Mouse (Mus musculus): ENCODE results near the gene Krt17. TPM values are rescaled to one million over a fixed set of nuclear protein-coding genes. Genes with fewer than 3 reads are reported as not detected.
A peak's percentile ranks its signal among the peaks of the same experiment; 100 is the strongest.

Krt17 gene
- polyA plus RNA-seq, 1 experiment from 2014 or later = 0.67 TPM

DNA sequence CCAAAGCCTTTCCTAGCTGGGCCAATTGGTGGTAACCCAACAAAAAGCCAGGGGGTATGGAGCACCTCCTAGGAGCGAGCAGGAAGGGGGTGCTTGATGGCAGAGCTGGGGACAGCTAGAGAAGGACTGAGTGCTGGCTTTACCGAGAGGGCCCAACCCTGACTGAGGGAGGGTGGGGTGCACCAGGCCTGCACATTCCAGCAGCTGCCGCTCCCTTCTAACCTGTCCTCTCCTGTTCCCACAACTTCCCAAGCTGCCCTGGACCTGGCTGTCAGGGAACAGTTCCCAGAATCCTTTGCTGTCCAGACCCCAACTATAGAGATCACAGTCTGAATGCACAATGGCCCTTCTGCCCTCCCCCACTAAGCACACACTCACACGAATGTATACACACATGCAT, 24.2 kb upstream of the Krt17 start:
- no peak for DNase-seq (ENCODE audit: low spot score)
- no peaks in the 10 kb centered on the region for H3K9me3 ChIP-seq
- WGBS = 80% methylated on average over 4 of the region's 4 CpGs
- H3K4me1 ChIP-seq = peaks cover 24% of the 10 kb centered on the region
- H3K36me3 ChIP-seq (replicated peaks) = no peaks in the 10 kb centered on the region
- H3K27ac ChIP-seq (replicated peaks) = no peak overlapping the region; the same call in 1 of the 2 replicates
- no peak overlapping the region for H3K4me3 ChIP-seq
- no peaks in the 10 kb centered on the region; the same call in 1 of the 2 replicates for H3K27me3 ChIP-seq (replicated peaks; ENCODE audit: low read depth, poor library complexity, severe bottlenecking)

DNA sequence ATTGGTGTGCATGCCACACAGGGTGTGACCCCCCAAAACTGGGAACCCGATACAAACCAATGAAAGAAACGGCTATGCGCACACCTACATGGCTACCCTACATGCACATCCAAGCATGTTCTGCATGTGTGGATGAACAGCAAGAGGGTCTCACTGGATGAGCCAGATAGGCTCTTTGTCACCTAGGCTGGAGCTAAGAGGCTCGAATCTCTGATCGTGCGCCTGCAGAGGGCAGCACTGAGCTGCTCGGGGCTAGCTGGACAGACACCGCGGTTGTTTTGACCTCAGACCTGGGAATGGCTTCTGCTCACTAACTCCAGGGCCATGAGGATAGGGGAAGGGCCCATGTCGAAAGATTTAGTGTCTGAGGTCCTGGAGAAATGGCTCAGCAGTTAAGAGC, 21.7 kb upstream of the Krt17 start:
- no peaks in the 10 kb centered on the region for H3K27me3 ChIP-seq (replicated peaks; ENCODE audit: low read depth, poor library complexity, severe bottlenecking)
- DNase-seq (ENCODE audit: low spot score) = peak; percentile 83
- no peak overlapping the region for H3K4me3 ChIP-seq
- H3K27ac ChIP-seq (replicated peaks) = peak overlapping the region; percentile 24; the same call in 1 of the 2 replicates
- WGBS = 22% methylated on average over 10 of the region's 10 CpGs
- no peaks in the 10 kb centered on the region for H3K9me3 ChIP-seq
- peaks cover 17% of the 10 kb centered on the region; the same call in 1 of the 2 replicates for H3K4me1 ChIP-seq
- H3K36me3 ChIP-seq (replicated peaks) = no peaks in the 10 kb centered on the region

DNA sequence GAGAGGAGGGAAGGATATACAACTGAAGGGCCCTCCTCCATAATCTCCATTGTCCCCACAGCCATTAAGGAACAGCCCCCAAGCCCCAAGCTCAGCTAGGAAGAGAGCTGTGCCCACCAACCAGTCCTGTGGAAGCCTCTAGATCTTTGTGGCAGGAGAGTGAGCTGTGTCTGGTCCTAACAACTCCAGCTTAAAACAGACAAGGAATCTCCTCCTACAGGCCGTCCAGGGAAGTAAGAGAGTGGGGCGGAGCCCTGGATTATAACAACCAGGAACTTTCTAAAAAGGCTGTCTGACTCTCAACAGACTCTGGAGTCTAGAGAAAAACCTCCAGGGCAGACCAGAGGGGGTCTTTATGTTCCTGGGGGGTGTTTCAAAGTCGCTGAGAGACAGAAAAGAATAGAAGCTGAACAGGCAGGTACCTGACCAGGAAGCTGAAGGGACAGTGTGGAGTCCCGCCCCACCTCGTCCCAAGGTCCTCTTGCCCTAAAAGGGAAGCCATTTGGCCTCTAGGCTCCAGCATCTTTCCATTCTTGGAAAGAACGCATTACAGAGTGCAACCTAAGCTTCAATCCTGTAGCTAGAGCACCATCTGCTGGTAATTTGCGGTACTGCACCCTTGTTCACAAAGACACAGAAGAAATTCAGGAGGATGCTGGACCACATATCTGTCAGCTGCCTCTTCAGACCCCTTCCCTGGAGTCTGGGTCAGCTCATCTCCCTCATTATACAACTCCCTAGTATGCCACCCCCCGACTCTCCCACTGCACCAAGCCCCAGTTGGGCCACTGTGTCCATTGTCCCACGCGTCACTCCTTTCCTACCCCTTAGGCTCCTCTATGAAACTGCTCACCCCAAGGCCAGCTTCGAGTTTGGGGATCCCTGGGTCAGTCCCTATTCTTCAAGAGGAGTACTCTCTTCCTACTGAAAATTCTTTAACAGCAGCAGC, 21.0 kb upstream of the Krt17 start:
- Histone ChIP-seq H3K4me3 (no peak overlapping the region), H3K27ac (replicated peaks) (peak overlapping the region; percentile 24; the same call in 1 of the 2 replicates), H3K27me3 (replicated peaks; ENCODE audit: low read depth, poor library complexity, severe bottlenecking) (no peaks in the 10 kb centered on the region), H3K36me3 (replicated peaks) (no peaks in the 10 kb centered on the region), H3K4me1 (peaks cover 14% of the 10 kb centered on the region; the same call in 1 of the 2 replicates), H3K9me3 (no peaks in the 10 kb centered on the region)
- WGBS = 23% methylated on average over 11 of the region's 11 CpGs
- DNase-seq (ENCODE audit: low spot score) = peak; percentile 87

DNA sequence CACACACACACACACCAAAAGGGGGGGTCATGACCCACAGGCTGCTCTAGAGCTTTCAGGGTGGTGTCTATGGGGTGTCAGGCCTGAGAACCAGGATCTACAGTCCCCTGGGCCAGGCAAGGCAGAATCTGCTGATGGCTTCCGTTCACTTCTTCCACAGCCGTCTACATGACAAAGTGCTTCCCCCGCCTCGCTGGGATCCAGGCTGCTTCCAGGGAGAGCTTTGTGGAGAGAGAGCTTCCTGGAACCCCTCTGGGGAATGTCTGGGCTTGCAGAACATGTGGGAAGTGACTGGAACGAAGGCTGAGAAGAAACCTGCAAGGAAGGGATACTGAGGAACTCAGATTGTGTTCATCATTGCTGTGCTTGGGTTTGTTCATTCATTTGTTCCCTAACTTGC, 17.9 kb upstream of the Krt17 start:
- DNase-seq (ENCODE audit: low spot score) = no peak
- Histone ChIP-seq H3K9me3 (no peaks in the 10 kb centered on the region), H3K4me3 (no peak overlapping the region), H3K27ac (replicated peaks) (no peak overlapping the region), H3K36me3 (replicated peaks) (no peaks in the 10 kb centered on the region), H3K4me1 (peaks cover 11% of the 10 kb centered on the region; the same call in 1 of the 2 replicates), H3K27me3 (replicated peaks; ENCODE audit: low read depth, poor library complexity, severe bottlenecking) (no peaks in the 10 kb centered on the region)
- 73% methylated on average over 5 of the region's 5 CpGs for WGBS

DNA sequence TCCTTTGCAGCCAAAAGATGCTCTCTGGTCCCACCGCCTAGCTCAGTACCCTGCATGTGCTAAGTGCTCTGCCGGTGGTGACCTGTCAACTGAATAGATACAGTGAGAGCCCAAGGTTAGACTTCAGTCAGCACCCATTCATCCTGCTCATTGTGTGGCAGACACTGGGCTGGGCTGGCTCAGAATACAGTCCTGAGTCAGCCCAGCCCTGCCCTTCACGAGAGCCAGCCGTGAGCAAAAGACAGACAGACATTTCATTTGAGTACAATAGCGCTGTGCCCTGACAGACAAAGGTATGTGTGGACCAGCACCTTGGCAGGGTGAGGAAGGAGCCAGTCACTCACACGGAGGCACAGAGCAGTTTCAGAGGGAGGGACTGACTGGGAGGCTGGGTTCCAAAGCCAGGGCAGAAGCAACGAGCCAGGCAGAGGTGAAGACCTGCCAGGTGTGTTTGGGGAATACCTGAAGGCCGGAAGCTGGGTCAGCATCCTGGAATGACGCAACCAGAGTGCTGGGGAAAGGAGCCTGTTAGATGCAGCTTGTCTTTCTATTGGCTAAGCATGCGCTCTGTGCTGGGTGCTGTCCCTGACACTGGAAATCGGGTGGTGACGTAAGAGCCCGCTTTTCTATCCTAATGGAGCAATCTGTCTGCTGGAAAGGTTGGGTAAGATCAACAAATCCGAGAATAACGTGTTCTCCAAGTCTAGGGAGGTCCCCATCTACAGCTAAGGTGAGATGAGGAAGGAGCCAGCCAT, 17.1 kb upstream of the Krt17 start:
- Histone ChIP-seq H3K27me3 (replicated peaks; ENCODE audit: low read depth, poor library complexity, severe bottlenecking) (no peaks in the 10 kb centered on the region), H3K4me3 (no peak overlapping the region), H3K36me3 (replicated peaks) (no peaks in the 10 kb centered on the region), H3K9me3 (no peaks in the 10 kb centered on the region), H3K27ac (replicated peaks) (no peak overlapping the region), H3K4me1 (peaks cover 8% of the 10 kb centered on the region; the same call in 1 of the 2 replicates)
- DNase-seq (ENCODE audit: low spot score) = no peak
- WGBS = 76% methylated on average over 15 of the region's 15 CpGs

DNA sequence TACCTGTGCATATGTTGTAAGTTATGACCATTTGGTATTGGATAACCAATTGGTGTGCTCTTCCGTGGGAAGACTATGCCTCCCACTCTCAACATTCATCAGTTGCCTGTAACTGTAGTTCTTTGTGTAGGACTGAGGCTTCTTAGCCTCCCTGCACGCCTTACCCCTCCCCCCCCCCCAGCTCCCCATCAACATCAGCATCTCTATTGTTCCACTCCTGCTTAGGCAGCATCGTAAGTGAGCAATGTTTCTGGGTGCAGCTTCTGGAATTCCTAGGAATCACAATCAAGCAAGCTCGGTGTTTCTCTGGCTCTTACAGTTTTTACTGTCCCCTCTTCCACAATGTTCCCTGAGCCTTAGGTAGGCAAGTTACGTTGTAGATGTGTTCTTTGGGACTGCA, 14.6 kb upstream of the Krt17 start:
- no peak overlapping the region for H3K27ac ChIP-seq (replicated peaks)
- 42% methylated on average over 5 of the region's 5 CpGs for WGBS
- no peaks in the 10 kb centered on the region for H3K36me3 ChIP-seq (replicated peaks)
- no peaks in the 10 kb centered on the region for H3K4me1 ChIP-seq
- H3K27me3 ChIP-seq (replicated peaks; ENCODE audit: low read depth, poor library complexity, severe bottlenecking) = 0 out of 2 replicates have a peak, but pooled peaks cover 3% of the 10 kb centered on the region
- no peak for DNase-seq (ENCODE audit: low spot score)
- H3K4me3 ChIP-seq = no peak overlapping the region
- no peaks in the 10 kb centered on the region for H3K9me3 ChIP-seq

DNA sequence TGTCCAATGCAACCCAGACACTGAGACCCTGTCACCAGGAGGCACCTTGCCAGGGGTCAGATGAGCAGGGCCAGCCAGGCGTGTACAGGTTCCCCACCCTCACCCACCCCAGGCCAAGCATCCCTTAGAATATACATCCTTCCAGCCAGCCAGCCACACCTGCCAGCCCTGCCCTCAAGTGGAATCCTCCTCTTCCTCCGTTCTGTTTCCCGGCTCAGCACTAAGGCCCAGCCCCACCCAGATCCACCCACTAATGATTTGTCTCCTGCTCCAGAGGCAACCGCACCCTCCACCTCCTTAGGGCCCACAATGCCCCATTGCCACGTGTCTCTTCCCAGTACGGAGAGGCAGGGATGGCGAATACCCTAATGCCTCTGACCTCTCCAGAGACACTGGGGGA, 13.9 kb upstream of the Krt17 start:
- no peak overlapping the region for H3K4me3 ChIP-seq
- no peak for DNase-seq (ENCODE audit: low spot score)
- no peaks in the 10 kb centered on the region for H3K9me3 ChIP-seq
- no peaks in the 10 kb centered on the region; the same call in 1 of the 2 replicates for H3K4me1 ChIP-seq
- 70% methylated on average over 7 of the region's 7 CpGs for WGBS
- H3K27ac ChIP-seq (replicated peaks) = no peak overlapping the region
- no peaks in the 10 kb centered on the region for H3K36me3 ChIP-seq (replicated peaks)
- 0 out of 2 replicates have a peak, but pooled peaks cover 3% of the 10 kb centered on the region for H3K27me3 ChIP-seq (replicated peaks; ENCODE audit: low read depth, poor library complexity, severe bottlenecking)

DNA sequence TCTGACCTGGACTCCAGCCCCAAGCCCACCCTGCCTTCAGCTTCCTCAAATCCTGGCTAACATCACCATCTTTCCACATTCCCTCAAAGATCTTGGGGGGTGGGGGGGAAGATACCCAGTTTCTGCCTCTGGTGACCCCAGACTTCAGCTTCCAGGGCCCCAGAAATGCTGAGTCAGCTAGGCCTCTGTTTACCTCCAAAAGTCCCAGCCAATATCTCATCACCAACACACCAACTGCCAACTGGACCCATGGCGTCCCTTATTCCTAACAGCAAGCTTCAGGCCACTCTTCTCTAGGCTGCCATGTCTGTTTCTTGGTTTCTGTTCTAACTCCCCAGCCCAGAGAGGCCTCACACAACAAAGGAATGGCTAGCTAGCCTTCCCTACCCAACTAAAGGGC, 11.0 kb upstream of the Krt17 start:
- no peaks in the 10 kb centered on the region for H3K36me3 ChIP-seq (replicated peaks)
- no peak overlapping the region for H3K4me3 ChIP-seq
- WGBS = 79% methylated on average over 1 of the region's 1 CpGs
- no peaks in the 10 kb centered on the region for H3K9me3 ChIP-seq
- peaks cover 3% of the 10 kb centered on the region; the same call in 1 of the 2 replicates for H3K27me3 ChIP-seq (replicated peaks; ENCODE audit: low read depth, poor library complexity, severe bottlenecking)
- no peaks in the 10 kb centered on the region; the same call in 1 of the 2 replicates for H3K4me1 ChIP-seq
- H3K27ac ChIP-seq (replicated peaks) = no peak overlapping the region
- no peak for DNase-seq (ENCODE audit: low spot score)

DNA sequence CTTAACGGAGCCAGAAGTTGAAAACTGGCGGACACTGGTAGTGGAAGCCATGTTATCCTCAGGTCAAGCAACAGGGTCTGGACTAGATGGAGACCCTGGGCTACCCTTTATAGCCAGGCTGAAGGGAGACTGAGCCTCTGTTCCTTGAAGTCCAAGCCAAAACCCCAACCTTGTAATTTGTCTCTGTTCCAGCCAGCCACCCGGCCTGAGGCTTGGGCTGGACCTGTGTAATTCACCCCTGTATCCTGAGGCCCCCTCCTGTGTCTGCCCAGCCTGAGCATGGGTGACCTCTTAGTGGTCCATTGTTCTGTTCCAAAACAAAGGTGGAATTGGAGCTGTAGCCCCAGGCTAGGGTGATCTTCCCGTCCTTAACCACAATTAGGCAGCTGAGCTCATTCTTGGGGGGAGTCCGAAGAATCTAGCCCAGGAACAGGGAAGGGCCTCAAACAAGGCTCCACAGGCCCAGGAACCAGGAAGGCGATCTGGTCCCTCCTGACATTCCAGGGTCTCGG, 9.0 kb upstream of the Krt17 start, which contains the start of gene Krt42:
Krt42 (minus strand) TSS at position 51 of the 512 bp plus-strand sequence.
- Histone ChIP-seq H3K9me3 (no peaks in the 10 kb centered on the region), H3K4me1 (peaks cover 4% of the 10 kb centered on the region), H3K27ac (replicated peaks) (no peak within 1 kb of the TSS), H3K36me3 (replicated peaks) (no peaks in the 10 kb centered on the region), H3K27me3 (replicated peaks; ENCODE audit: low read depth, poor library complexity, severe bottlenecking) (peaks cover 3% of the 10 kb centered on the region; the same call in 1 of the 2 replicates), H3K4me3 (no peak within 1 kb of the TSS)
- 81% methylated on average over 7 of the region's 7 CpGs for WGBS
- no peak for DNase-seq (ENCODE audit: low spot score)

DNA sequence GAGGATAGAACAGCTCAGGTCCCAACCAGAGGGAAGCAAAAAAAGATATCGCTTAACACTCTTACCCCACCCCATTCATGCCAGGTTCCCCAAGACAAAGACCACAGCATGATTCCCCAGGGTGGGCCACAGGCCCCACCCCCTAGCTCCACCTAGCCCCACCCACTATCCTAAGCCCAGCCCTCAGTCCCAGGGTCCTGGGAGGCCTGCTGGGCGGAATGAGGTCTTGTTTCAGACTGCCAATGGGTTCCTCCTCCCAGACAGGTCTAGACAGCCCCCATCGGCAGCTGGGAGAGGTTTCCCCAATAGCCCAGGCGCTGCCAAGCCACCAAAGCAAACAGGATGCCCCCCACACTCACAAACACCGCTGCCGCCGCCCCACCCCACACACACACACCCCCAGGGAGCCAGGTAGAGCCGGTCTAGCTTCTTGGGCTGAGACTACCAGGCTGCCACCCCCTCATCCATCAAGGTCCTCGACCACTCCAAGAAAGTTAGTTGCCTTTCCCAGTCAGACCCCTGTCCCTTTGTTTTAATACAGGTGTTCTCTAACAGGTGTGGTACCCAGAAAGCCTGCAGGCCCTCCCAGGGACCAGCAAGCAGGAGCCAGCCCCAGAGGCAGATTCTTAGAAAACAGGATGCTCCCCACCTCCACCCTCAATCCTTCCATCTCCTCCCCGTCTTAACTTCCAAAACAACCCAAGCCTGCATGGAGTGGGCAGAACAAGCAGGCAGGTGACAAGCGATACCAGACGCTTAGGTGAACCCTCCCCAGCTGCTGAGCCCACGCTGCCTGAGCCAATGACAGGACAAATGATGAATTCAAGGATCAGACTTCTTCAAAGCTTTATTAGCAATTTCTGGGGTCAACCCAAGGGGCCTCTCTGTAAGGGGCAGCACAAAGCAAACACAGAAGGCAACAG, 1.5 kb upstream of the Krt17 start:
- no peak overlapping the region; the same call in 1 of the 2 replicates for H3K27ac ChIP-seq (replicated peaks)
- WGBS = 19% methylated on average over 13 of the region's 13 CpGs
- H3K36me3 ChIP-seq (replicated peaks) = no peaks in the 10 kb centered on the region
- peaks cover 22% of the 10 kb centered on the region for H3K4me1 ChIP-seq
- H3K9me3 ChIP-seq = no peaks in the 10 kb centered on the region
- H3K4me3 ChIP-seq = no peak overlapping the region
- H3K27me3 ChIP-seq (replicated peaks; ENCODE audit: low read depth, poor library complexity, severe bottlenecking) = 0 out of 2 replicates have a peak, but pooled peaks cover 4% of the 10 kb centered on the region
- peak; percentile 55 for DNase-seq (ENCODE audit: low spot score)

DNA sequence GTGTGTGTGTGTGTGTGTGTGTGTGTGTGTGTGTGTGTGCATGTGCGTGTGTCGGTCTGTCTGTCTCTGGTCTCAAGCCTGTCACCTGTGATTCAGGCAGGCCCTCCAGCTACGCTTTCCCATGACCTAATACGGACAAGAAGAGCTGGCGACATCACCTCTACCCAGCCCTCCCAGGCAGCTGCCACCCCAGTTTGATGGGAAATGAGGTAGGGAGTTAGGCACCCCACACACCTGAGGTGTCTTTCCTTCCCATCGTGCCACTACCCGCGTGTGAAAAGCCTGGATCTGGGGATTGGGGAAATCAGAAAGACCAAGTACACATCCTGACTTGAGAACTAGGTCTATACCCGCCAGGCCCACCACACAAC, 391 bp upstream of the Krt17 start:
- no peak overlapping the region for H3K4me3 ChIP-seq
- peaks cover 18% of the 10 kb centered on the region for H3K4me1 ChIP-seq
- no peaks in the 10 kb centered on the region for H3K36me3 ChIP-seq (replicated peaks)
- 79% methylated on average over 9 of the region's 9 CpGs for WGBS
- H3K27ac ChIP-seq (replicated peaks) = no peak overlapping the region
- H3K27me3 ChIP-seq (replicated peaks; ENCODE audit: low read depth, poor library complexity, severe bottlenecking) = 0 out of 2 replicates have a peak, but pooled peaks cover 4% of the 10 kb centered on the region
- no peaks in the 10 kb centered on the region for H3K9me3 ChIP-seq
- DNase-seq (ENCODE audit: low spot score) = no peak
